In genomic region chr1:86438501-86438900, GRCm38 (mm10) we compare ENCODE assay signal across 11 mouse cellular contexts. TPM values are rescaled to one million over a fixed set of nuclear protein-coding genes. Genes with fewer than 3 reads are reported as not detected.
DNase-seq lines count a peak whose midpoint lies in the region.
"Had no signal": no experiment of that assay in that cellular context is flagged by ENCODE, and none has a peak within 500 bp of the region (broad histone marks: within the 10 kb centered on the region; RNA-seq: fewer than 3 reads in every experiment).

No protein-coding gene starts in this region.

- DNase-seq in embryo, embryonic 10 days (ENCODE audit: low spot score), result peak; percentile 56
- no peak for DNase-seq in embryo, embryonic 9.5 days (ENCODE audit: extremely low spot score)
- peak; percentile 47 for DNase-seq in layer of hippocampus, adult 9-11 months
- DNase-seq in layer of hippocampus, postnatal 10 days (ENCODE audit: low spot score in 2 of 2), result no peak
- DNase-seq in 3T3-L1 (ENCODE audit: low read depth, low spot score), result peak; percentile 79
- peak; percentile 44 for DNase-seq in embryo, embryonic 11 days
- no peak for DNase-seq in adrenal gland, postnatal 4 days (ENCODE audit: low spot score in 2 of 2)
- no peak for DNase-seq in kidney, adult 8-10 months
- DNase-seq: gastrocnemius, postnatal 25 days; kidney, postnatal 14 days had no signal

RNA-seq across cellular contexts. Expression of gene Tex44, which starts 12.4 kb away (rescaled TPM):
- total RNA-seq in layer of hippocampus, postnatal 10 days (2021), result not detected
- total RNA-seq in adrenal gland, postnatal 4 days (2021), result not detected
- total RNA-seq: common myeloid progenitor, adult 5-6 weeks; gastrocnemius, postnatal 25 days had no signal

RNA-seq across cellular contexts. Expression of gene Nmur1, which starts 12.5 kb away (rescaled TPM):
- total RNA-seq in layer of hippocampus, postnatal 10 days (2021), result not detected
- not detected for total RNA-seq in adrenal gland, postnatal 4 days (2021)
- total RNA-seq: common myeloid progenitor, adult 5-6 weeks; gastrocnemius, postnatal 25 days had no signal

Comparison
In these comparisons a context has a peak if more than half of its experiments do, and no peak if none do; other contexts are left out.
1. DNase-seq: peak in embryo, embryonic 10 days (single experiment), layer of hippocampus, adult 9-11 months (single experiment), 3T3-L1 (single experiment) and embryo, embryonic 11 days (single experiment); none in embryo, embryonic 9.5 days (single experiment), layer of hippocampus, postnatal 10 days (0 of 2), adrenal gland, postnatal 4 days (0 of 2) and kidney, adult 8-10 months (0 of 2).